In genomic region chr6:124711824-124712782, GRCm38 (mm10) we compare ENCODE assay signal across 8 mouse cellular contexts. TPM values are rescaled to one million over a fixed set of nuclear protein-coding genes. Genes with fewer than 3 reads are reported as not detected.
DNase-seq lines count a peak whose midpoint lies in the region; ATAC-seq and TF ChIP-seq lines count a peak whose summit lies in the region.

Gene Emg1, minus strand, starts transcription at chr6:124712178.
Gene Phb2, plus strand, starts transcription at chr6:124712336.

- peak; percentile 98 for DNase-seq in MN1 (ENCODE audit: low spot score)
- peak; percentile 96 for DNase-seq in cerebellum, adult 9-10 months
- DNase-seq in hindbrain, embryonic 10.5 days (ENCODE audit: low spot score) = peak; percentile 99
- DNase-seq in layer of hippocampus, adult 9-11 months = peak; percentile 98
- peak; percentile 99 for DNase-seq in lung, postnatal 0 days (ENCODE audit: low spot score)
- peak; percentile 97 for DNase-seq in ovary, postnatal 14 days (ENCODE audit: low spot score)
- DNase-seq in thymus, postnatal 14 days = peak; percentile 99

- peak; percentile 96 for ATAC-seq in frontal cortex, adult (ENCODE audit: low TSS enrichment)
- peak; percentile 98 for ATAC-seq in lung, postnatal 0 days

- H3K27ac ChIP-seq in hindbrain, embryonic 10.5 days = peak within 1 kb of the TSS; percentile 94
- H3K27ac ChIP-seq in lung, postnatal 0 days (ENCODE audit: low read length) = peak within 1 kb of the TSS; percentile 86

- H3K27me3 ChIP-seq in hindbrain, embryonic 10.5 days (ENCODE audit: insufficient read depth, poor library complexity, severe bottlenecking) = no peaks in the 10 kb centered on the region
- no peaks in the 10 kb centered on the region for H3K27me3 ChIP-seq in lung, postnatal 0 days (replicated peaks; ENCODE audit: insufficient read depth, low read length)

- TF ChIP-seq EP300 in lung, postnatal 0 days (IDR thresholded peaks at IDR 0.05) = peak; percentile 58; the same call in 1 of the 2 replicates

- no peaks in the 10 kb centered on the region for H3K9me3 ChIP-seq in hindbrain, embryonic 10.5 days
- H3K9me3 ChIP-seq in lung, postnatal 0 days (ENCODE audit: low read length) = no peaks in the 10 kb centered on the region

- H3K4me1 ChIP-seq in hindbrain, embryonic 10.5 days (replicated peaks) = peaks cover 37% of the 10 kb centered on the region
- peaks cover 12% of the 10 kb centered on the region; the same call in 1 of the 2 replicates for H3K4me1 ChIP-seq in lung, postnatal 0 days (ENCODE audit: insufficient read depth, low read depth, low read length)

- peaks cover 74% of the 10 kb centered on the region for H3K36me3 ChIP-seq in hindbrain, embryonic 10.5 days
- H3K36me3 ChIP-seq in lung, postnatal 0 days (ENCODE audit: insufficient read depth, low read length) = peaks cover 12% of the 10 kb centered on the region; the same call in 1 of the 2 replicates

- H3K4me2 ChIP-seq in lung, postnatal 0 days (replicated peaks; ENCODE audit: low read depth, low read length) = peak within 1 kb of the TSS; percentile 96

- H3K9ac ChIP-seq in lung, postnatal 0 days (replicated peaks; ENCODE audit: low read depth) = peak within 1 kb of the TSS; percentile 84

- under 1% methylated on average over 76 of the region's 76 CpGs for WGBS in hindbrain, embryonic 10.5 days
- WGBS in lung, postnatal 0 days = 2% methylated on average over 72 of the region's 76 CpGs

- TF ChIP-seq CTCF in lung, postnatal 0 days (IDR thresholded peaks at IDR 0.05) = peak; percentile 1; the same call in 1 of the 2 replicates

- H3K4me3 ChIP-seq in hindbrain, embryonic 10.5 days = peak within 1 kb of the TSS; percentile 97
- peak within 1 kb of the TSS; percentile 79 for H3K4me3 ChIP-seq in lung, postnatal 0 days (ENCODE audit: low read depth, low read length)

RNA-seq across cellular contexts. Expression of gene Emg1, which starts in this region (rescaled TPM):
- polyA plus RNA-seq in hindbrain, embryonic 10.5 days (2016; fragmentation: Nextera tagmentation; extraction: Ambion mirVana) = 215 and 232 TPM in 2 replicates
- polyA plus RNA-seq in lung, postnatal 0 days (2015; fragmentation: Nextera tagmentation; extraction: Ambion mirVana) = 83.1 and 86.7 TPM in 2 replicates

RNA-seq across cellular contexts. Expression of gene Phb2, which starts in this region (rescaled TPM):
- polyA plus RNA-seq in hindbrain, embryonic 10.5 days (2016; fragmentation: Nextera tagmentation; extraction: Ambion mirVana) = 410 and 445 TPM in 2 replicates
- polyA plus RNA-seq in lung, postnatal 0 days (2015; fragmentation: Nextera tagmentation; extraction: Ambion mirVana) = 162 and 169 TPM in 2 replicates

Comparison
In these comparisons a context has a peak if more than half of its experiments do, and no peak if none do; other contexts are left out.
1. Peak in every context shown above with its lines: DNase-seq, ATAC-seq, H3K4me3 ChIP-seq and H3K27ac ChIP-seq.